Mouse (Mus musculus) liver, postnatal 0 days (tissue): ENCODE data around the gene Adcy7. TPM values are rescaled to one million over a fixed set of nuclear protein-coding genes. Genes with fewer than 3 reads are reported as not detected.

ENCODE experiments used
- ATAC-seq: fragments of 200-750 bp; cut with Nextera tagmentation; 2 replicates; pipeline ENCODE4 v1.8.0; 2017; ENCODE audit warnings: mild to moderate bottlenecking, moderate library complexity
- DNase-seq: peaks from one replicate; pipeline ENCODE4 v3.0.0-alpha.2; 2016
- H3K27ac ChIP-seq: fragments of 300-500 bp; sonication (generic); 2 replicates; pipeline ENCODE4 v1.5.1; 2014; ENCODE audit warnings: antibody characterized with exemption, moderate library complexity, mild to moderate bottlenecking, low read depth
- H3K27me3 ChIP-seq: fragments of 300-500 bp; sonication (generic); 2 replicates; pipeline ENCODE4 v1.6.1; 2014; ENCODE audit warnings: low read length, control low read depth, mixed read lengths; ENCODE audit not compliant: insufficient read depth
- H3K36me3 ChIP-seq: fragments of 300-500 bp; sonication (generic); replicated peaks from 2 replicates; pipeline ENCODE4 v1.6.1; 2014; ENCODE audit warnings: mild to moderate bottlenecking, control low read depth, low read length, moderate library complexity, mixed read lengths; ENCODE audit not compliant: insufficient read depth
- H3K4me1 ChIP-seq: fragments of 300-500 bp; sonication (generic); 2 replicates; pipeline ENCODE4 v1.6.1; 2014; ENCODE audit warnings: antibody characterized with exemption, mild to moderate bottlenecking, control low read depth; ENCODE audit not compliant: insufficient read depth
- H3K4me2 ChIP-seq: fragments of 300-500 bp; sonication (generic); 2 replicates; pipeline ENCODE4 v1.6.1; 2014; ENCODE audit warnings: low read depth, mild to moderate bottlenecking, low read length, moderate library complexity, mixed read lengths
- H3K4me3 ChIP-seq: fragments of 300-500 bp; sonication (generic); 2 replicates; pipeline ENCODE4 v1.5.1; 2014; ENCODE audit warnings: low read depth, low read length
- H3K9ac ChIP-seq: fragments of 300-500 bp; sonication (generic); replicated peaks from 2 replicates; pipeline ENCODE4 v1.6.1; 2014; ENCODE audit warnings: mild to moderate bottlenecking, moderate library complexity
- H3K9me3 ChIP-seq: fragments of 300-500 bp; sonication (generic); 2 replicates; pipeline ENCODE4 v1.6.1; 2016; ENCODE audit warnings: mild to moderate bottlenecking, control low read depth, low read length, mixed read lengths
- CTCF ChIP-seq: sonication (generic); IDR thresholded peaks from 2 replicates; pipeline ENCODE4 v1.5.1; 2016; ENCODE audit warnings: antibody characterized with exemption, low read depth
- EP300 ChIP-seq: IDR thresholded peaks from 2 replicates; pipeline ENCODE4 v1.6.1; 2016; ENCODE audit warnings: antibody characterized with exemption, low read depth, mild to moderate bottlenecking
- WGBS: fragments of 180-500 bp; shearing (Covaris S2); extraction: QIAGEN DNeasy Blood & Tissue Kit; methylation state at CpG from one replicate; pipeline ENCODE4 v1.1.7; 2014; ENCODE audit not compliant: insufficient replicate concordance; 5-methylcytosine and 5-hydroxymethylcytosine counted together
- polyA plus RNA-seq: library from polyadenylated mRNA; unstranded; fragments of >200 nt; fragmentation: Nextera tagmentation; extraction: Ambion mirVana; gene quantifications from 2 replicates; pipeline ENCODE4 v1.2.1, GENCODE M21; 2015

Adcy7 gene
- polyA plus RNA-seq, 1 experiment from 2014 or later, result 8.4 TPM

- 52% methylated on average over 2 of the region's 2 CpGs for WGBS
- Histone ChIP-seq H3K4me1 (peaks cover 11% of the 10 kb centered on the region; the same call in 1 of the 2 replicates), H3K36me3 (no peaks in the 10 kb centered on the region), H3K9me3 (no peaks in the 10 kb centered on the region), H3K4me3 (no peak overlapping the region), H3K27me3 (no peaks in the 10 kb centered on the region), H3K9ac (no peak overlapping the region), H3K27ac (no peak overlapping the region), H3K4me2 (no peak overlapping the region)
- TF ChIP-seq CTCF (no peak), EP300 (no peak)
- DNase-seq (no peak), ATAC-seq (no peak)
Measured at GRCm38 (mm10) chr8:88237606-88238005, 34.6 kb upstream of the Adcy7 start.

DNA sequence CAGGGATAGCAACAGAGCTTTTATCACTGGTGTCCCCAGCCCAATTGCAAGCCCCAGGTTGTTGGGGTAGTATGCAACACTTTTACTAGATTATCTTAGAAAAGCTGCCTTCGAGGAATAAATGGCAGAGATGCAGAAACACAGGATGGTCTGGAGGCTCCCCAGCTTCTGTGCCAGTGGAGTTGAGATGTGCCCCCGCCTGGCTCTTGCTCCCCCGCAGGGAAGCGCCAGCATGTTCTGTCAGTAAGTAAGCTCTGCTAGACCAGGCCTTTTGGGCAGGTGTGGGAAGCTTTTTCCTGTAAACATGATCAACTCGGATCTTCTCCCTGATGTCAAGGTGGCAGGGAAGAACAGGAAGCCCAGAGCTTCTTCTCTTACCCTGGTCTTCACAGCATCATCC, 32.9 kb upstream of the Adcy7 start:
- H3K4me3 ChIP-seq, result no peak overlapping the region
- H3K4me1 ChIP-seq, result peaks cover 11% of the 10 kb centered on the region; the same call in 1 of the 2 replicates
- WGBS, result 78% methylated on average over 5 of the region's 5 CpGs
- H3K27ac ChIP-seq, result no peak overlapping the region
- ATAC-seq (no peak), DNase-seq (no peak)
- H3K4me2 ChIP-seq, result no peak overlapping the region
- no peaks in the 10 kb centered on the region for H3K9me3 ChIP-seq
- H3K36me3 ChIP-seq, result peaks cover 4% of the 10 kb centered on the region; the same call in 1 of the 2 replicates
- TF ChIP-seq EP300, result no peak
- no peak for TF ChIP-seq CTCF
- no peak overlapping the region for H3K9ac ChIP-seq
- no peaks in the 10 kb centered on the region for H3K27me3 ChIP-seq

GRCm38 (mm10) chr8:88241871-88242270, 30.3 kb upstream of the Adcy7 start:
- ATAC-seq, result no peak
- Histone ChIP-seq H3K4me3 (no peak overlapping the region), H3K9ac (no peak overlapping the region), H3K27me3 (no peaks in the 10 kb centered on the region), H3K4me2 (no peak overlapping the region), H3K9me3 (no peaks in the 10 kb centered on the region), H3K27ac (no peak overlapping the region), H3K4me1 (peaks cover 5% of the 10 kb centered on the region; the same call in 1 of the 2 replicates), H3K36me3 (peaks cover 21% of the 10 kb centered on the region; the same call in 1 of the 2 replicates)
- TF ChIP-seq EP300 (no peak), CTCF (no peak)
- 51% methylated on average over 4 of the region's 4 CpGs for WGBS
- no peak for DNase-seq

DNA sequence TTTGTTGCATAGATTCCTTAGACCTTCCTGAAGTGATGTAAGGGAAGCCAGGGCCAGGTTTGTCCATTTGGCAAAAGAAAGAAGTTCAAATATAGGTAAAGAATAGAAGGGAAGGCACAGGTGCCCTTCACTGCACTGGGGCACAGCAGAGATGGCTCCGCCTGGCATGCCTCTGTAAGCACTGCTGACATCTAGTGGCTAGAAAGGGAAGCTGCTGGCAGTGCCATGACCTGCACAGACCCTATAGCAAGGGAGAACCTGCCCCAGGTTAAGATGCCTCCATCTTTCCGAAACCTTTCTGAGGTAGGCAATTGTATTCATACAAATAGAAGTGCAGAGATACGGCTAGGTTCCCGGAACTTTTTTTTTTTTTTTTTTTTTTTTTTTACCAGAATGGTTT, 27.9 kb upstream of the Adcy7 start:
- H3K9ac ChIP-seq, result no peak overlapping the region
- H3K27me3 ChIP-seq, result no peaks in the 10 kb centered on the region
- H3K9me3 ChIP-seq, result no peaks in the 10 kb centered on the region
- H3K36me3 ChIP-seq, result peaks cover 30% of the 10 kb centered on the region; the same call in 1 of the 2 replicates
- H3K4me1 ChIP-seq, result peaks cover 2% of the 10 kb centered on the region; the same call in 1 of the 2 replicates
- H3K4me3 ChIP-seq, result no peak overlapping the region
- ATAC-seq (peak; percentile 83), DNase-seq (peak; percentile 65)
- TF ChIP-seq EP300 (no peak), CTCF (peak; percentile 94)
- no peak overlapping the region for H3K4me2 ChIP-seq
- no peak overlapping the region for H3K27ac ChIP-seq
- 83% methylated on average over 4 of the region's 4 CpGs for WGBS

- peak; percentile 63 for DNase-seq
- 78% methylated on average over 3 of the region's 3 CpGs for WGBS
- H3K27ac ChIP-seq, result no peak overlapping the region
- no peak for ATAC-seq
- H3K4me1 ChIP-seq, result no peaks in the 10 kb centered on the region
- no peak overlapping the region for H3K9ac ChIP-seq
- no peak overlapping the region for H3K4me3 ChIP-seq
- no peak for TF ChIP-seq EP300
- TF ChIP-seq CTCF, result peak; percentile 65
- no peak overlapping the region for H3K4me2 ChIP-seq
- no peaks in the 10 kb centered on the region for H3K9me3 ChIP-seq
- peaks cover 63% of the 10 kb centered on the region for H3K36me3 ChIP-seq
- H3K27me3 ChIP-seq, result no peaks in the 10 kb centered on the region
Measured at GRCm38 (mm10) chr8:88252791-88253190, 19.4 kb upstream of the Adcy7 start.

DNA sequence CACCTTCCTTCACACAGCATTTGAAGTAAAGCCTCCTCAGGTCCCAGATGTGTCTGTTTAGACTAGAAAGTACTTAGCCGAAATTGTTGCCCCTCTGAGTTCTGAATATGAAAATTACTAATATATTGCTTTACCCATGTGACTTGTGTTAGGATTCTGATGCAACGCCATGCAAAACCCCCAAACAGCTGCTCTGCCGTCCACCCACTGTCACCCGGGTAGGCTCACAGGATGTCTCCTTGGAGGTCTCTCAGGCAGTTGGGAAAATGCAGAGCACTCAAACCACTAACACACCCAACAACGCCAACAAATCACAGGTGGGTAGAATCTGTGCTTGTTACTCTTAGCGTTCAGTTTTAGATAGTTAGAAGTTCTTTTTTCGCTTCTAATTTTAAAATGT, 17.2 kb upstream of the Adcy7 start:
- Histone ChIP-seq H3K27me3 (no peaks in the 10 kb centered on the region), H3K27ac (no peak overlapping the region), H3K4me3 (no peak overlapping the region), H3K9me3 (no peaks in the 10 kb centered on the region), H3K4me1 (no peaks in the 10 kb centered on the region), H3K9ac (no peak overlapping the region), H3K4me2 (no peak overlapping the region), H3K36me3 (peaks cover 60% of the 10 kb centered on the region)
- DNase-seq, result no peak
- no peak for ATAC-seq
- 81% methylated on average over 7 of the region's 7 CpGs for WGBS
- TF ChIP-seq CTCF (no peak), EP300 (no peak)

DNA sequence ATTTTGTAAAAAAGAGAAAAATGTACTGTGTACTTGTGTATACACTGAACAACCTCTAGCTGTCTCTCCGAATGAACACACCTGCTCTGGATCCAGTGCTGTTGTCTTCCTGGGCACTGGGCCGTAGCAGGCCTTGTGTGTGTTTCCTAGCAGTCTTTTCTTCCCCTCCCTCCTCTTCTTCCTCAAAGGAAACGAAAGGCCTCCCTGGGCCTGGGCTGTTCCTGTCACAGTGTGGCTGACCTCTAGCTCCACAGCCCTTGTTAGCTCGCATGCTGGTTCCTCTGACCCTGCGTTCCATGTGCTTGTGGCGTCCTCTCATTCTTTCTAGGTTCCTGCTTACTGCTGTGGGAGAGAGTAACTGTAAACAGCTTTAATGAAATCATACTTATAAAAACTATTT, 14.2 kb upstream of the Adcy7 start:
- ATAC-seq (no peak), DNase-seq (no peak)
- TF ChIP-seq EP300, result no peak
- Histone ChIP-seq H3K9me3 (no peaks in the 10 kb centered on the region), H3K27ac (no peak overlapping the region), H3K4me3 (no peak overlapping the region), H3K9ac (no peak overlapping the region; the same call in 1 of the 2 replicates), H3K36me3 (peaks cover 39% of the 10 kb centered on the region), H3K4me1 (no peaks in the 10 kb centered on the region), H3K27me3 (no peaks in the 10 kb centered on the region), H3K4me2 (no peak overlapping the region)
- 48% methylated on average over 6 of the region's 6 CpGs for WGBS
